Mouse (Mus musculus) right cerebral cortex, postnatal 14 days (tissue): ENCODE data around the gene Cib3.

Source experiments
- DNase-seq: peaks from one replicate; pipeline ENCODE4 v3.0.0; 2022

Cib3 gene

DNA sequence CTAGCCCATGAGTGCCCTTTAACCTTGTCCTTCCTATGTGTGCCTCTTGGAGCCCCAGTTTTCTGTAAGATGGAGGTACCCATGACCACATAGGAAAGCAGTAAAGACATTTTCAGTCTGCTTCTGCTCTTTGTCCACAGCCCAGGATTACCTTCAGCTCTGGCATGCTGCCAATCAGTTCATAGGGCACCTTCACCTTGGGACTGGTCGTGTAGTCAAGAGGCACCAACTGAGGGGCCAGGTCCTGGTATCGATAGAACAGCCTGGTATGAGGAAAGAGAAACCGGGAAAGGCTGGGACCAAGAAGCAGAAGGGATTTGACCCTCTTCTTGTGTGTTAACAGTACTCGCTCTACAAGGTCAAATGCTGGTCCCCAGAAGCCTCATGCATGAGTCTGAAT is 2.4 kb downstream of the Cib3 start:
- no peak for DNase-seq

DNA sequence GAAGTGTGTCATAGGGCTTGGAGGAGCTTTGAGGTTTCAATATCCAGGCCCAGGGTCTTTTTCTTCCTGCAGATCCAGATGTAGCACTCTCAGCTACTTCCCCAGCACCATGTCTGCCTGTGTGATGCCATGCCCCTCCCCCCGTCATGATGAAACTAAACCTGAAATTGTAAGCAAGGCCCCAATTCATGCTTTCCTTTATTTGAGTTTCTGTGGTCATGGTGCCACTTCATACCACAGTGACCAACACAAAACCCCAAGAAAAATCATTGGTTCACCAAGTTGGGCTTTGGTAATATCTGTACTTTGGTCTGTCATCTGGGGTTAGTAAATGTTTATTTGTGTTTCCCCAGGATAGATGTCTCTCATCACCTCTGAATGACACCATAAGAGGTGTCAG is 4.1 kb downstream of the Cib3 start:
- DNase-seq, result no peak

DNA sequence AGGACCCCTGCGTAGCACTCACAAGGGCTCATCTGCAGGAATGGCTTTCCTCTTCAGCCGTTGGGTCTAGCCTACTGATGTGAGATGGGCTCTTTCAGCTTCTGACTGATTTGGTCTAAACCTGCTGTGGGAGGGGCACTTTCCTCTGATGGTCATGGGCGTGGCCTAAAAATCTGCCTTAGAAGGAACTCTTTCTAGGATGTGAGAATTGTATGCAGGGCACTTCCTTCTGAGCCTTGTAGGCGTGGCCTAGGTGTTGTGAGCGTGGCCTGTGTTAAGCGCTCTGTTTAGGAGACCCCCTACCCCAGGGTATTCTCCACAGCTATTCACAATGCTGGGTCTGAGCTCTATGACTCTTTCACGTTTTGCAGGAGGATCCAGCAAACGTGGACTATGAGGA is 14.6 kb downstream of the Cib3 start:
- no peak for DNase-seq

DNA sequence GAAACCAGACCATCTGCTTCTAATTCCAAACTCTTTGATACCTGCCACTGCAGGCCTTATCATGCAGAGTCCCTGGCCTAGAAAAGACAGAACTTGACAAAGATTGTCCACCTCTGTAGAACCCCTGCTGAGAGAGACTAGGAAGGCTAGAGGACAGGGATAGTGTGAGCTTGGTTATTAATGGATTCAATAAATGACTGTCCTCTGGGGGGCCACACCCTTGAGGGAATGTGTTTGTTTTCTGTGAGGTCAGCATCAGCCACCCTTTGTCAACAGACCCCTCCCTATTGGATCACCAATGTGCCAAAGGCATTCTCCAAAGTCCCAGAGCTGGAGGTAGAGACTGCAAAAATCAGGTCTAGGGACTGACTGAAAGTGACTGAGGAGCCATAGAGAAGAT is 20.6 kb downstream of the Cib3 start:
- DNase-seq, result no peak

DNA sequence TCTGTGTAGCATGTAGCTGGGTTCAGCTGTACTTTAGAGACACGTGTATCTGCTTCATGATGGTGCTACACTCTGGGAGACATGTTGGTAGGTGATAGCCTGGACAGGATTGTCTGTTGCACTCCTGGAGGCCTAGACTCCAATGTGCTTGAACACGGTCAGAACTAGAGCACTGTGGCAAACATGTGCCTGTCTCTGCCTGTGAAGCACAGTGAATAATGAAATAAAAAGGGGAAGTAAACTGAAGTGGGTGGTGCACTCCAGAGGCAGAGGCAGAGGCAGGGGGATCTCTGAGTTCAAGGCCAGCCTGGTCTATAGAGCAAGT is 22.5 kb downstream of the Cib3 start:
- DNase-seq, result no peak

DNA sequence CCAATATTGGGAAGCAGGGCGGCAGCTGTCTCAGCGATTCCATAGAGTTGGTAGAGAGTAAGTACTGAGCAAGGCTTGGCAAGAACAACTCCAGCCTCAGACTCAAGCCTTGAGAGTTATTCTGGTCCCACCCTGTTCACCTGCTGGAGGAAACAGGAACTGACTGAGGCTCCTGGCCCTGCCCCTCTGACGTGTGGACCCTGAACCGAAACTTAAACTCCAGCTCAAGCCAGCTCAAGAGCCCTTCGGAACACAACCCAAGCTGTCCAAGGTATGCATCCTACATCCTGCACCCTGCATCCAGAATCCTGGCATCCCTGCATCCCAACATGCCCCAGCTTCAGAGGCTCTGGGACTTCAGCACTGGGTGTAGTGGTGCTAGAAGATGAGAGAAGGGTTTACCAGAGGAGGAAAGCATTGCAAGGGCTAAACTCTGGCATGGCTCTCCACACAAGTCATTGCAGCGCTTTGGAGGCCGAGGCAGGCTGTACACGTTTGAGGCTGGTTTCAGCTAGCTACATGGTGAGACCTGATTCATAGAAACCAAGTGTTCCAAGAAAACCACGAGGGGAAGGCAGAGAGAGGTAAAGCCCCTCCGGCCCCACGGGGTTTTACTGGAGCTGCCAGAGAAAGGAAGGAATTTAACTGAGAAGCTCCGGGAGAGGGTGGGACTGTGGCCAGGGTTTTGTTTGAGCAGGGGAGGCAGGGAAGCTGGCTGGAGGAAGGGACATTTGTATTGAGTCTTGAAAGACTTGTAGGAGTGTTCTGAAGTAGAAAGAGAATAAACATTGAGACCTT is 23.0 kb downstream of the Cib3 start, which contains the start of gene Hsh2d:
Hsh2d (plus strand) TSS at position 222 of the 798 bp plus-strand sequence.
- no peak for DNase-seq

DNA sequence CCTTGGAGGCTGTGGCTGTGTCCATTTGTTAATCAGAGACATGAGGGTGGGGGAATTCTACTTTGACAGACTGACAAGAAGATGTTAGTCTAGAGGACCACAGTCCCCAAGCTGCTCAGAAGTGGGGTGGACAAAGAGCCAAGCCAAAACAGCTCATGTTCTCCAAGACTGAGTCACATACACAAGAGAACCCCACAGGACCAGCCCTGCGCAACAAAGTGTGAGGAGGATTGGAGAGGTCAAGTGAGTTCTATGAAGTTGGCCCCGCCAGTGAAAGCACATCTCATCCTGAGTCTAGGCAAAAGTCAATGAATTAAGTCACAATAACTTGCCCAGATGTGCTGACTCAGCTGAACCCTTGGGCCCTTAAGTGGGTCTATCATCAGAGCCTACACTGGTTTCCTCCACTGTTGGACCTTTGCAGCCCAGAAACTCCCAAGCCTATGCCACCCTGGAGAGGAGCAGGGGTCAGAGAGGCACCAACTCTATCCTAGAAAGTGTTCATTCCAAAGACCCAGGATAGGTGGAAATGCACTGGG is 24.8 kb downstream of the Cib3 start:
- no peak for DNase-seq

DNA sequence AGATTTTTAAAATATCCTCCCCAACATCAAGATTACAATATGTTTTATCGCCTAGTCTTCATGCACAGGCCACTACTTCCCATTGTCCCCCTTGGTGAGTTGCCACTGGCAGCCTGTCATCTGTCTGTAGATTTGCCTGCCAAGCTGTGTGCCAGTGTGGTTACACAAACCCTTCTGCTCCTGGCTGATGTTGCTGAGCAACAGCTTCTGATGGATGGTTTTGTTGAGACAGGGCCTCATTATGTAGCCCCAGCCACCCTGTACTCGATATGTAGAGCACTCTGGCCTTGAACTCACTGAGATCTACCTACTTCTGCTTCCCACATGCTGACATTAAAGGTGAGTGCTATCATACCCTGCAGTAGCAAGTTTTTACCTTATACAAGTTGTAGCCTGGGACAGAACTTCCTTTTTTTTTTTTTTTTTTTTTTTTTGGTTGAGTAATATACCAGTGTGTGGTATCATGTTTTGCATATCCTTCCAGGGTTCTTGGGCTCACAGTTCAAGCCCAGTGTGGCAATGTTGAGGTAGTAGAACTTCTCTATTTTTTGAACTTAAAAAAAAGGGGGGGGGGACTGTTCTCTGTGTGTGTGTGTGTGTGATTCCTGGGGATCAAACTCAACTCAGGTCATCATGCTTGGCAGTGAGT is 29.0 kb downstream of the Cib3 start:
- DNase-seq, result no peak

DNA sequence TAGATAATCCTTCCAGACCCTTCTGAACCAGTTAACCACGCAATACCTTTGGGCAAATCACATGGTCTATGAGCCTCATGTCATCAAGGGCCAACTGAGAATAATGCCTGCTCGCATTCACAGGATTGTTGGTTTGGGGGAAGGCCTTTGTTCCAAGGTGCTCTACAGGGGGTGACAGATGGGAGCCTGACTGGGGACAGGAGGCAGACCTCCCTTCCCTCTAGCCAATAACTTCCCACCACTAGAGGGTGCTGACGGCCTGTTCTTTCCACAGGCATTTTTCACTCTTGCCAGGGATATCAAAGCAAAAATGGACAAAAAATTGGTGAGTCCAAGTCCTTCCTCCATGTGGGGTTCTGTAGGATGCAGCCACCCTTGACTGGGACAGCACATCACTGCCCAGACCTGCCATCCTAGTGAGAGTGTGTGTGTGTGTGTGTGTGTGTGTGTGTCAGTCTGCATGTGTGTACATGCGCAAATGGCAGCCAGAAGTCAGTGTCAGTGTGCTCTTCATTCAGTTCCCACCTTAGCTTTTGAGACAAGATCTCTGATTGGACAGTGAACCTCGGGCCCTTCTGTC is 35.2 kb downstream of the Cib3 start:
- DNase-seq, result peak; percentile 79

DNA sequence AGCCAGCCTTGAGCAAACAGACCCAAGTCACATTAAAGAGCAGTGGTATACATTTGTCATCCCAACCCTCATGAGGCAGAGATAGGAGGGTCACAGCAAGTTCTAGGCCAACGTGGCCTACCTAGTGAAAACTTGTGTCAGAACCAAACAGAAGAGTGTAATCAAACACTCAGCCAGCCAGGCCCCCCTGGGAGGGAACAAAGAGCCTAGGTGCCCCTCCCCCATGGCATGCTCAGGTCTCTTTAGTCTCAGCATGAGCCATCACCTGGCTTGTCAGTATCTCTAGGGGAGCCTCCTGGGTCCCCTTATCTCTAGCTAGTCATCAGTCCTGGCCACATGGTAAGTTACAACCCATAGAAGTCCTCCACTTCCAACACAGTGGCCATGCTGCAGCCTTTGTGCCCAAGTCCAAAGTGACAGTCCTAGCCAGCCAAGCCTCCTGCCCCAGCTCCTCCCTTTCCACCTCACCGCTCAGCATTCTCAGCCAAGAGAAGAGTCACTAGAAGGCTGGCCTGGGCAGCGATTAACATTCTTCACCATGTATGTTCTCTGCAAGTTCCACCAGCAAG is 42.9 kb downstream of the Cib3 start:
- no peak for DNase-seq

DNA sequence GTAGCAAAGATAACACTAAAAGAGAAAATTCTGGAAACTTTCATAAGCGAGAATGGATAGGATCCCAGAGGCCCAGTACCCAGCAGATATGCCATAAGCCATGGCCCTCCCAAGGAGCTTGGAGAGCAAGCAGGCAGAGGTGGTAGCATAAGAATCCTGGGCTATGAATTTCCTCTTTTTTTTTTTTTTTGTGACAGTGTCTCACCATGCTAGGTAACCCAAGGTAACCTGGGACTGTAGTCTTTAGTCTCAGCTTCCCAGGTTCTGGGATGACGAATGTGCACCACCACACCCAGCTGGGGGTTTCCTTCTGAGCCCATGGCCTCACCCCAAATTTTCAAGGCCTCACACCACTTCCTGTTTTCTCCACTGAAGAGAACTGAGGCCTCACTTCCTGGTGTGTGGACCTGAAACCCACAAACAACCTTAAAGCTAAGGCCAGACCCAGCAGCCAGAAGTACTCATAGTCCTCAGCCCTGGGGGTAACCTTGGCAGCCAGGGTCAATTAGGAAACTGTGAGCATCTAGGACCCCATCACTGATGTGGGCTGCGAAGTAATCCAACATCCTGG is 43.5 kb downstream of the Cib3 start:
- DNase-seq, result no peak

DNA sequence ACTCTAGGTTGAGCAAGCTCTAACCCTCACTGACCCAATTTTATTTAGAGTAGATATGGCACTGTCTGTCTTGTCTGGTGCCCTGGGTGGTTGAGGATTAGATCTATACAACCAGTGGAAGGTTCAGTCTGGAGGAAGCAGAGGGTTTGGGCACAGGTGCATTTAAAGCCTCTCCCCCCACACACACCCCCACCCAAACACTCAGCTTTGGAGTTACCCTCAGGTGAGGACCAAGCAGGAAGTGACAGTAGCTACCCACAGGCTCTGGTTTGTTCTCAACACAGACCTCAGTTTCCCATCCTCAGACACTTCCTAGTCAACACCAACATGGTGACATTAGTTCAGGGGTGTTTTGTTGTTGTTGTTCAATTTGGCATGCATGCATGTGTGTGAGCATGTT is 49.8 kb downstream of the Cib3 start:
- no peak for DNase-seq

DNA sequence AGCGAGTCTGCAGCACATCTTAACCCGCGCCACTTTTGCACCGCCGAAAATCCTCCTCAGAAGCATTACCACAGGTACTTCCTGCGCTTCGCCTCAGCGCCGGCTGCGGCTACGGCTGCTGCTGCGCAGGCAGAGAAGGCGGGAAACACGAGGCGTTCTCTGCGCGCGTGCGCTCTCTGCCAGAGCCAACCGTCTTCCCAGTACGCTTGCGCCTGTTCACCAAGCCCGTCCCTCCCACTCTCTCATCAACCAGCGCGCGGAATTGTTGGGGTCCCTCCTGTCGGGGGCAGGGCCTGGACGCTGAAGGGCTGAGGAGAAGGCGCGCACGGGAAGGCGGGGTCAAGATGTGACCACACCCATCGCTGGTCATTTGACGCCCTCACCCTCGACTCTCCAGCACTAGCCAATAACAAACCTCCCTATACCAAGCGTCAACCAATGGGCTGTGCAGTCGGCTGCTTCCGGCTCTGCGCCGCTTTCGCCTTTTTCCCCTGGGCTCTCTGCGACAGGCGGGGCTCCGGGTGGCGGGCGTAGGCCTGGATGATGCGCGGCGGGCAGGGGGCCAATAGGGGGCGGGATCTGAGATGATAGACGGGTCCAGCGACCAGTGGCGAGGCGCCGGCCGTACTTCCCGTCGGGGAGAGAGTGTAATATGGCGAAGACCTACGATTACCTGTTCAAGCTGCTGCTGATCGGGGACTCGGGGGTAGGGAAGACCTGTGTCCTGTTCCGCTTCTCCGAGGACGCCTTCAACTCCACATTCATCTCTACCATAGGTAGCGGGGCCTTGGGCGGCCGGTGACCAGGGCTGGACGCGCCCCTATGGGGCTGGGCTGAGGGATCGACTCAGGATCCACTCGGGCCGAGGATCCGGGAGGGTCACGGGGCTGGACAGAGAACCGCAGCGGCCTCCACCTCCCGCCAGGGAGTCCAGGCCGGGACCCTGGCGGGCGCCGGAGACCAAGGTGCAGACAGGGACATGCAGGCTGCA is 51.6 kb downstream of the Cib3 start, which contains the start of gene Rab8a:
Rab8a (plus strand) TSS at position 494 of the 991 bp plus-strand sequence.
- DNase-seq, result peak; percentile 99

DNA sequence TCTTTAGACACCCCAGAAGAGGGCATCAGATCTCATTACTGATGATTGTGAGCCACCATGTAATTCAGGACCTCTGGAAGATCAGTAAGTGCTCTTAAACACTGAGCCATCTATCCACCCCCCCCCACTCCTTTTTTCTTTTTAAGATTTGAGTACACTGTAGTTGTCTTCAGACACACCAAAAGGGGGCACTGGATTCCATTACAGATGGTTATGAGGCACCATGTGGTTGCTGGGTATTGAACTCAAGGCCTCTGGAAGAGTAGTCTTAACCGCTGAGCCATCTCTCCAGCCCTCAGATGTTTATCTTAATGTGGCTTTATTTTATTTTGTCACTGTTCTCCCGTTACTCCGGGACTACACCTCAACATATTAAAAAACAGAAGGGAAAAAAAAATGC is 52.6 kb downstream of the Cib3 start:
- DNase-seq, result no peak

DNA sequence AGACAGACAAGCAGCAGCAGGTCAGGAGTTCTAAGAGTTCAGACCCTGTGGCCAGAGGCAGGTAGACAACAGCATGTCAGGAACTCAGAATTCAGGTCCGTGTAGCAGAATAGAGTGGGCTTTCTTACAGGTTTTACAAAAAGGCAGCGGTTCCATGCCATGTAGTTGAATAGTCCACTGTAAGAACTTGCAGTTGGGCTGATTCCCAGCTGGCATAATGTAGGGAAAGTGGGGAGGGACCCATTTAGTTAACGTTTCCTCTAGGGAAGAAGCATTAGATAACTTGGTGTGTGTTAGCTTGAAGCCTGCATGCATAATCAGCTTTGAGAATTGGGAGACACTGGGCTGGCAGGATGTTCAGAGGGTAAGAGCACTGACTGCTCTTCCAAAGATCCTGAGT is 53.9 kb downstream of the Cib3 start:
- DNase-seq, result no peak

DNA sequence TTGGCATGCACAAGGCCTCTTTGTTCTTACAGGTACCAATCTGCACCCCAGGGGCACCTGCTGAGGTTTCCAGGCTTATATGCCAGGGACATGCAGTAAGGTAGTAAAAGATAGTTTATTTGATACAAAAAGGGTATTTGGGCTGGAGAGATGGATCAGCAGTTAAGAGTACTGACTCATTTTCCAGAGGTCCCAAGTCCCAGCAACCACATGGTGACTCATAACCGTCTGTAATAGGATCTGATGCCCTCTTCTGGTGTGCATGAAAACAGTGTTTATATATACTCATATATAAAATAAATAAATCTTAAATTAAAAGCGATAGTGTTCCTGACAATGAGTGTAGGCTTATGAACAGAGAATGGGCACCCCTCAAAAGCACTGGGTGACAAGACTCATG is 54.5 kb downstream of the Cib3 start:
- no peak for DNase-seq
